Mouse (Mus musculus) midbrain, postnatal 0 days (tissue): Measurements from ENCODE around the gene Samhd1. TPM values are rescaled to one million over a fixed set of nuclear protein-coding genes. Genes with fewer than 3 reads are reported as not detected.
A peak's percentile ranks its signal among the peaks of the same experiment; 100 is the strongest.
"Not testable (repeated sequence)": the region's sequence is repeated elsewhere in the genome, so short reads cannot be mapped to it uniquely, and the experiment has no call there.

ENCODE experiments used
- ATAC-seq: fragments of 200-750 bp; cut with Nextera tagmentation; 2 replicates; pipeline ENCODE4 v1.8.0; 2017; ENCODE audit warnings: moderate number of reproducible peaks, mild to moderate bottlenecking, moderate TSS enrichment, moderate library complexity; ENCODE audit not compliant: low FRiP score
- DNase-seq: peaks from one replicate; pipeline ENCODE4 v3.0.0-alpha.2; 2015; ENCODE audit warnings: low spot score
- H3K27ac ChIP-seq: fragments of 300-500 bp; sonication (generic); 2 replicates; pipeline ENCODE4 v1.5.1; 2014; ENCODE audit warnings: low read depth, mild to moderate bottlenecking, low read length, mixed read lengths
- H3K27me3 ChIP-seq: fragments of 300-500 bp; sonication (generic); 2 replicates; pipeline ENCODE4 v1.6.1; 2014; ENCODE audit warnings: low read length, control low read depth, mixed read lengths; ENCODE audit not compliant: insufficient read depth
- H3K36me3 ChIP-seq: fragments of 300-500 bp; sonication (generic); 2 replicates; pipeline ENCODE4 v1.6.1; 2014; ENCODE audit warnings: low read length, control low read depth, mixed read lengths; ENCODE audit not compliant: insufficient read depth
- H3K4me1 ChIP-seq: fragments of 300-500 bp; sonication (generic); 2 replicates; pipeline ENCODE4 v1.6.1; 2014; ENCODE audit warnings: mild to moderate bottlenecking, control low read depth, antibody characterized with exemption, low read length, mixed read lengths; ENCODE audit not compliant: insufficient read depth
- H3K4me2 ChIP-seq: fragments of 300-500 bp; sonication (generic); 2 replicates; pipeline ENCODE4 v1.6.1; 2014; ENCODE audit warnings: low read depth, mild to moderate bottlenecking, low read length, mixed read lengths; ENCODE audit not compliant: poor library complexity, severe bottlenecking
- H3K4me3 ChIP-seq: fragments of 300-500 bp; sonication (generic); 2 replicates; pipeline ENCODE4 v1.5.1; 2014; ENCODE audit warnings: low read depth, mild to moderate bottlenecking, low read length, moderate library complexity
- H3K9ac ChIP-seq: fragments of 300-500 bp; sonication (generic); replicated peaks from 2 replicates; pipeline ENCODE4 v1.6.1; 2014; ENCODE audit warnings: mild to moderate bottlenecking, low read length, moderate library complexity, mixed read lengths; ENCODE audit not compliant: poor library complexity, severe bottlenecking
- H3K9me3 ChIP-seq: fragments of 300-500 bp; sonication (generic); 2 replicates; pipeline ENCODE4 v1.6.1; 2016; ENCODE audit warnings: low read length, control low read depth
- CTCF ChIP-seq: IDR thresholded peaks from 2 replicates; pipeline ENCODE4 v1.5.1; 2016; ENCODE audit warnings: antibody characterized with exemption, mild to moderate bottlenecking
- WGBS: fragments of 180-500 bp; shearing (Covaris S2); extraction: QIAGEN DNeasy Blood & Tissue Kit; methylation state at CpG from one replicate; pipeline ENCODE4 v1.1.7; 2014; 5-methylcytosine and 5-hydroxymethylcytosine counted together
- polyA plus RNA-seq: library from polyadenylated mRNA; unstranded; fragments of >200 nt; fragmentation: Nextera tagmentation; extraction: Ambion mirVana; gene quantifications from 2 replicates; pipeline ENCODE4 v1.2.1, GENCODE M21; 2015
- total RNA-seq: library from RNA; depleted of rRNA; stranded (reverse); fragments of >200 nt; gene quantifications from 2 replicates; pipeline ENCODE4 v1.2.3, GENCODE M21; 2014

Samhd1 gene
- total and polyA plus RNA-seq, 2 experiments from 2014 or later = 9.9 to 13.0 TPM

DNA sequence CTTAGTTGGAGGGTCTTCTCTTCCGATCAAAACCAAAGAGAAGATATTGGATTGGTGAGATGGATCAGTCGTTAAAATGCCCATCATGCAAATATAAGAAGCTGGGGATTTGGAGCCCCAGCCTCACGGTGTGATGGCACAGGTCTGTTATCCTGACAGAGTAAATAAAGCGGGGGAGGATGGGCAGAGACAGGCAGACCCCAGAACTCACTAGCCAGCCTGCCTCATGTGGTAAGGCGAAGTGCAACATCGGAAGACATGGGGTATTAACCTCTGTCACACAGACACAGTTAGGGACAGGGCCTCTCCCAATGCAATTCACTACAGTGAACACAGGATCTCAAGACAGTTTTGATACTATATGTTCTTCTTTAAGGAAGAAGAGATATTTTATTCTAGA, 35.6 kb upstream of the Samhd1 start:
- Histone ChIP-seq H3K27me3 (no peaks in the 10 kb centered on the region), H3K9me3 (no peaks in the 10 kb centered on the region), H3K4me2 (no peak overlapping the region), H3K36me3 (peaks cover 6% of the 10 kb centered on the region; the same call in 1 of the 2 replicates), H3K27ac (peak overlapping the region; percentile 57; the same call in 1 of the 2 replicates), H3K4me3 (no peak overlapping the region), H3K9ac (no peak overlapping the region), H3K4me1 (no peaks in the 10 kb centered on the region)
- DNase-seq (no peak), ATAC-seq (no peak)
- WGBS = 23% methylated on average over 6 of the region's 6 CpGs
- TF ChIP-seq CTCF = no peak

GRCm38 (mm10) chr2:157170166-157170565, 35.1 kb upstream of the Samhd1 start:
- no peak for TF ChIP-seq CTCF
- Histone ChIP-seq H3K9ac (no peak overlapping the region), H3K9me3 (no peaks in the 10 kb centered on the region), H3K4me2 (no peak overlapping the region), H3K27me3 (no peaks in the 10 kb centered on the region), H3K27ac (peak overlapping the region; percentile 57), H3K4me3 (no peak overlapping the region), H3K36me3 (peaks cover 6% of the 10 kb centered on the region; the same call in 1 of the 2 replicates), H3K4me1 (no peaks in the 10 kb centered on the region)
- DNase-seq = peak; percentile 62
- WGBS = 9% methylated on average over 5 of the region's 5 CpGs
- peak; percentile 75; the same call in 1 of the 2 replicates for ATAC-seq

DNA sequence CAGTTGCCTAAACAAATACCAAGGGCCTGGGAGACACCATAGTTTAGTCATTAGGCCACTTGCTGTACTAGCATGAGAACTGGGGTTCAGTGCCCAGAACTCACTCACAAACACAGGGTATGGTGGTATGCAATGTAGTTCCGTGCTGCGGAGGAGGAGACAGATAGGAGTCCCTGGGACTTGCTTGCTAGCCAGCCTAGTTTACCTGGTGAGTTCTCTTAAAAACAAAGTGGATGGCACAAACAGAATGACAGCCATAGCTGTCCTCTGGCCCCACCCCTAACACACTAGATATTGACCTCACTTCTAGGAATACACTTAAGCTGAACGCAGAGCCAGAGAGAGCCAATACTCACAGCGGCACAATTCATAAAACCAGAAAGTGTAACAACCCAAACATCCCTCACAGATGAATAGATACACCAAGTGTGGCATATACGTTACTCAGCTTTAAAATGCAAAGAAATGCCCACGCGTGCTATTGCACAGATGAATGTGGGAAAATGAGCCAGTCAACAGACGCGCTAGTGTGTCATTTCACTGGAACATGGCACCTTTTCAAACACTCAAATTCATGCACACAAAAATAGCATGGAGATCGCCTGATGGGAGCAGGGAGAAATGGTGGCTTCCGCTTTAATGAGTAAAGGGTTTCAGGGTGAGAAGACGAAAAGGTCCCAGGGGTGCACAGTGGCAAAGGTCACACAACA, 31.5 kb upstream of the Samhd1 start:
- 95% methylated on average over 12 of the region's 12 CpGs for WGBS
- Histone ChIP-seq H3K4me3 (no peak overlapping the region), H3K36me3 (peaks cover 2% of the 10 kb centered on the region; the same call in 1 of the 2 replicates), H3K4me1 (no peaks in the 10 kb centered on the region), H3K9ac (no peak overlapping the region), H3K27me3 (no peaks in the 10 kb centered on the region), H3K4me2 (no peak overlapping the region), H3K27ac (no peak overlapping the region), H3K9me3 (no peaks in the 10 kb centered on the region)
- ATAC-seq (no peak), DNase-seq (no peak)
- no peak for TF ChIP-seq CTCF

DNA sequence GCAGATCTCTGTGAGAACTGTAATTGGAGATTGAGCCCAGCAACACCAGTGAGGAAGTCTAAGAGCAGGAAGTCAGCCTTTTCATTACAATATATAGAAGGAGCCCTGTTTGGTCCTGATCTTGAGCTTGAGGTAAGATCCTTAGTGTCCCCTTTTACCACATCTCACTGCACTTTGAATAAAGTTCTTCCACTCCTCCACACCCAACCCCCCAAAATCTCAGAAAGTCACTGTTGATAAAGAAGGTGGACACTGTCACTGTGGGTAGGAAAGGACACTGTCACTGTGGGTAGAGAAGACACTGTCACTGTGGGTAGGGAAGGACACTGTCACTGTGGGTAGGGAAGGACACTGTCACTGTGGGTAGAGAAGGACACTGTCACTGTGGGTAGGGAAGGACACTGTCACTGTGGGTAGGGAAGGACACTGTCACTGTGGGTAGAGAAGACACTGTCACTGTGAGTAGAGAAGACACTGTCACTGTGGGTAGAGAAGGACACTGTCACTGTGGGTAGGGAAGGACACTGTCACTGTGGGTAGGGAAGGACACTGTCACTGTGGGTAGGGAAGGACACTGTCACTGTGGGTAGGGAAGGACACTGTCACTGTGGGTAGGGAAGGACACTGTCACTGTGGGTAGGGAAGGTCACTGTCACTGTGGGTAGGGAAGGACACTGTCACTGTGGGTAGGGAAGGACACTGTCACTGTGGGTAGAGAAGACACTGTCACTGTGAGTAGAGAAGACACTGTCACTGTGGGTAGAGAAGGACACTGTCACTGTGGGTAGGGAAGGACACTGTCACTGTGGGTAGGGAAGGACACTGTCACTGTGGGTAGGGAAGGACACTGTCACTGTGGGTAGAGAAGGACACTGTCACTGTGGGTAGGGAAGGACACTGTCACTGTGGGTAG, 30.5 kb upstream of the Samhd1 start:
- ATAC-seq, H3K9ac ChIP-seq, H3K36me3 ChIP-seq, H3K4me3 ChIP-seq, H3K9me3 ChIP-seq, H3K4me1 ChIP-seq, H3K27ac ChIP-seq, H3K27me3 ChIP-seq, DNase-seq, H3K4me2 ChIP-seq: not testable (repeated sequence)

DNA sequence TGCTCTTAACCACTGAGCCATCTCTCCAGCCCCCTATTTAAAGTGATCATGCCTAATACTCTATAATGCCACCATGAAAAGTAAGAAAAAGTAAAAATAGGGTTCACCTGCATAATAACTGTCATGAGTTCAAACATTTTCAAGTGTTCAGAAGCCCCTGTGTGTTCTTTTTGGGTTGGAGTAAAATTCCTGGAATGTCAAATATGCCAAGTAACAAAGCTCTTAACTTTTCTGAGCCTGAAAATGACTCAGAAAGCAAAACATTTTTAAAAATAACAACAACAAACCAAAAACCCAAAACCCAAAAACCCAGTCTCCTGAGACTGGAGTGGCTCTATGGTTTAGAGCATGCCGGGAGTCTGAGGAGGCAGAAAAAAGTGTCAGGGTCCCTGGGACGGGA, 29.0 kb upstream of the Samhd1 start:
- Histone ChIP-seq H3K9ac (no peak overlapping the region), H3K4me2 (no peak overlapping the region), H3K9me3 (no peaks in the 10 kb centered on the region), H3K4me3 (no peak overlapping the region), H3K27ac (no peak overlapping the region), H3K27me3 (no peaks in the 10 kb centered on the region), H3K36me3 (peaks cover 2% of the 10 kb centered on the region), H3K4me1 (no peaks in the 10 kb centered on the region)
- no peak for ATAC-seq
- no peak for TF ChIP-seq CTCF
- WGBS = 95% methylated on average over 2 of the region's 2 CpGs
- no peak for DNase-seq

DNA sequence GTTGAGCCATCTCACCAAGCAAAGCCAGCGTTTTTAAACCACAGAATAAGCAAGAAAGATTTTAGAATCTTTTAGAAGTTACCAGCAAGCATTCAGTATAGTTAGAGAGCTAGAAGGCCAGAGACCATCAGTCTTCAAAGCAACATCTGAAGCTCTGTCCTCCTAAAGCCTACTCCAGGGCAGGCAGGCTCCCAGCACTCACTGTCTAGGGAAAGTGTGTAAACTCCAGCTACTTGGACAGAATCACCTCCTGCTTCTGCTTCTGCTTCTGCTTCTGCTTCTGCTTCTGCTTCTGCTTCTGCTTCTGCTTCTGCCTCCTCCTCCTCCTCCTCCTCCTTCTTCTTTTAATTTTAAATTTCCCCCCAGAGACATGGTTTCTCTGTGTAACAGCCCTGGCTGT, 21.0 kb upstream of the Samhd1 start:
- H3K27ac ChIP-seq = no peak overlapping the region
- 97% methylated on average over 1 of the region's 1 CpGs for WGBS
- DNase-seq (no peak), ATAC-seq (no peak)
- no peak overlapping the region for H3K9ac ChIP-seq
- H3K4me2 ChIP-seq = no peak overlapping the region
- no peaks in the 10 kb centered on the region for H3K27me3 ChIP-seq
- H3K4me3 ChIP-seq = no peak overlapping the region
- H3K9me3 ChIP-seq = no peaks in the 10 kb centered on the region
- H3K36me3 ChIP-seq = peaks cover 13% of the 10 kb centered on the region
- no peak for TF ChIP-seq CTCF
- no peaks in the 10 kb centered on the region for H3K4me1 ChIP-seq
